Comparison of ENCODE assay signal across 11 mouse cellular contexts in the genomic region with DNA sequence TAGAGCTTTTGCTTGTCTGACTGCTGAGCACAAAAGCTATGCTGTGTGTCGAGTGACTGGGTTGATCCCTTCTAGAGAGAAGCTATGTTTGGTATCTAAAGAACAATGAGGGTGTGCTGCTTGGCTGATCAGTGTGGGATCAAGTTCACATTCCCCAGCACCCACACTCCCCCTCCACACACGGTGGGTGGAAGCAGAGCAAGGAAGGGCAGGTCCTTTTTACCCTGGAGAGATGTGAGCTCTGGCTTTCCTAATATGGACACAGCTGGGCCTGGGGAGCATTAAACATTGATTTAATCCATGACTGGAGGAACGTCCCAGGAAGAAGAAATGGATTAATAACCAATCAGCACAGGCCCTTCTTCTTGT.
DNase-seq lines count a peak whose midpoint lies in the region; ATAC-seq and TF ChIP-seq lines count a peak whose summit lies in the region.
"Had no signal": no experiment of that assay in that cellular context is flagged by ENCODE, and none has a peak within 500 bp of the region (broad histone marks: within the 10 kb centered on the region; RNA-seq: fewer than 3 reads in every experiment).

No protein-coding gene starts in this region.

- H3K4me2 ChIP-seq in hindbrain, embryonic 16.5 days (ENCODE audit: low read length) = no peak overlapping the region
- no peak overlapping the region for H3K4me2 ChIP-seq in liver, embryonic 15.5 days
- H3K4me2 ChIP-seq in forebrain, postnatal 0 days (ENCODE audit: low read depth) = no peak overlapping the region
- H3K4me2 ChIP-seq: midbrain, embryonic 12.5 days had no signal

- H3K27me3 ChIP-seq in embryonic facial prominence, embryonic 10.5 days (replicated peaks; ENCODE audit: low read depth, poor library complexity, severe bottlenecking) = no peaks in the 10 kb centered on the region
- no peaks in the 10 kb centered on the region for H3K27me3 ChIP-seq in hindbrain, embryonic 16.5 days (replicated peaks; ENCODE audit: control insufficient read depth, insufficient read depth, low read length)
- H3K27me3 ChIP-seq in liver, embryonic 15.5 days = no peaks in the 10 kb centered on the region
- H3K27me3 ChIP-seq in forebrain, postnatal 0 days (ENCODE audit: insufficient read depth, low read length) = no peaks in the 10 kb centered on the region
- H3K27me3 ChIP-seq: CH12.LX; midbrain, embryonic 12.5 days had no signal

- peak; percentile 30 for DNase-seq in kidney, adult 11 months
- DNase-seq in kidney, adult 8-10 months = no peak
- peak; percentile 30 for DNase-seq in embryonic facial prominence, embryonic 10.5 days (ENCODE audit: low spot score)
- no peak for DNase-seq in layer of hippocampus, adult 9-11 months
- no peak for DNase-seq in ovary, postnatal 36 days (ENCODE audit: low spot score)
- DNase-seq in forebrain, postnatal 0 days = no peak
- DNase-seq: embryo, embryonic 11 days had no signal

- no peaks in the 10 kb centered on the region for H3K9me3 ChIP-seq in embryonic facial prominence, embryonic 10.5 days
- H3K9me3 ChIP-seq in hindbrain, embryonic 16.5 days (ENCODE audit: control insufficient read depth, low read length) = no peaks in the 10 kb centered on the region
- no peaks in the 10 kb centered on the region for H3K9me3 ChIP-seq in liver, embryonic 15.5 days (replicated peaks)
- H3K9me3 ChIP-seq in forebrain, postnatal 0 days (ENCODE audit: low read length) = no peaks in the 10 kb centered on the region
- H3K9me3 ChIP-seq: midbrain, embryonic 12.5 days had no signal

- TF ChIP-seq CTCF in forebrain, postnatal 0 days (IDR thresholded peaks at IDR 0.05; ENCODE audit: low read depth) = no peak

- ATAC-seq in hindbrain, embryonic 16.5 days = 0 out of 2 replicates have a peak, but pooled peaks have one; percentile 24
- no peak for ATAC-seq in liver, embryonic 15.5 days (ENCODE audit: insufficient read depth)
- no peak for ATAC-seq in forebrain, postnatal 0 days

- no peak overlapping the region for H3K4me3 ChIP-seq in embryonic facial prominence, embryonic 10.5 days
- H3K4me3 ChIP-seq in hindbrain, embryonic 16.5 days (ENCODE audit: low read length) = no peak overlapping the region
- H3K4me3 ChIP-seq in liver, embryonic 15.5 days (replicated peaks) = no peak overlapping the region
- no peak overlapping the region for H3K4me3 ChIP-seq in forebrain, postnatal 0 days (ENCODE audit: low read depth, low read length)
- H3K4me3 ChIP-seq: midbrain, embryonic 12.5 days had no signal

- H3K4me1 ChIP-seq in embryonic facial prominence, embryonic 10.5 days = peaks cover 29% of the 10 kb centered on the region
- no peaks in the 10 kb centered on the region for H3K4me1 ChIP-seq in hindbrain, embryonic 16.5 days (ENCODE audit: control insufficient read depth, insufficient read depth, low read depth, low read length)
- H3K4me1 ChIP-seq in liver, embryonic 15.5 days (replicated peaks) = no peaks in the 10 kb centered on the region; the same call in none of the 2 replicates
- no peaks in the 10 kb centered on the region for H3K4me1 ChIP-seq in forebrain, postnatal 0 days (ENCODE audit: insufficient read depth)

- peak overlapping the region; percentile 54 for H3K27ac ChIP-seq in embryonic facial prominence, embryonic 10.5 days (replicated peaks)
- no peak overlapping the region for H3K27ac ChIP-seq in hindbrain, embryonic 16.5 days (ENCODE audit: low read depth, low read length)
- H3K27ac ChIP-seq in liver, embryonic 15.5 days (replicated peaks) = peak overlapping the region; percentile 8; the same call in 1 of the 2 replicates
- H3K27ac ChIP-seq in forebrain, postnatal 0 days (ENCODE audit: low read depth, low read length) = no peak overlapping the region
- H3K27ac ChIP-seq: midbrain, embryonic 12.5 days had no signal

- no peak overlapping the region for H3K9ac ChIP-seq in hindbrain, embryonic 16.5 days (ENCODE audit: low read depth, low read length)
- H3K9ac ChIP-seq in liver, embryonic 15.5 days = no peak overlapping the region
- H3K9ac ChIP-seq in forebrain, postnatal 0 days = no peak overlapping the region
- H3K9ac ChIP-seq: midbrain, embryonic 12.5 days had no signal

- 33% methylated on average over 3 of the region's 3 CpGs for WGBS in embryonic facial prominence, embryonic 10.5 days
- 14% methylated on average over 3 of the region's 3 CpGs for WGBS in hindbrain, embryonic 16.5 days
- WGBS in liver, embryonic 15.5 days (ENCODE audit: insufficient replicate concordance) = 36% methylated on average over 3 of the region's 3 CpGs
- WGBS in forebrain, postnatal 0 days = 48% methylated on average over 3 of the region's 3 CpGs

- no peaks in the 10 kb centered on the region for H3K36me3 ChIP-seq in embryonic facial prominence, embryonic 10.5 days (replicated peaks)
- no peaks in the 10 kb centered on the region; the same call in 1 of the 2 replicates for H3K36me3 ChIP-seq in hindbrain, embryonic 16.5 days (ENCODE audit: control insufficient read depth, insufficient read depth, low read length)
- no peaks in the 10 kb centered on the region for H3K36me3 ChIP-seq in liver, embryonic 15.5 days (replicated peaks)
- 0 out of 2 replicates have a peak, but pooled peaks cover 5% of the 10 kb centered on the region for H3K36me3 ChIP-seq in forebrain, postnatal 0 days (ENCODE audit: insufficient read depth)
- H3K36me3 ChIP-seq: midbrain, embryonic 12.5 days had no signal

Comparison
In these comparisons a context has a peak if more than half of its experiments do, and no peak if none do; other contexts are left out.
1. DNase-seq: peak in kidney, adult 11 months (single experiment) and embryonic facial prominence, embryonic 10.5 days (single experiment); none in kidney, adult 8-10 months (0 of 2), layer of hippocampus, adult 9-11 months (single experiment), ovary, postnatal 36 days (single experiment) and forebrain, postnatal 0 days (single experiment).
2. H3K27ac ChIP-seq: peak in embryonic facial prominence, embryonic 10.5 days (single experiment) and liver, embryonic 15.5 days (single experiment); none in hindbrain, embryonic 16.5 days (single experiment) and forebrain, postnatal 0 days (single experiment).